In the genomic region with DNA sequence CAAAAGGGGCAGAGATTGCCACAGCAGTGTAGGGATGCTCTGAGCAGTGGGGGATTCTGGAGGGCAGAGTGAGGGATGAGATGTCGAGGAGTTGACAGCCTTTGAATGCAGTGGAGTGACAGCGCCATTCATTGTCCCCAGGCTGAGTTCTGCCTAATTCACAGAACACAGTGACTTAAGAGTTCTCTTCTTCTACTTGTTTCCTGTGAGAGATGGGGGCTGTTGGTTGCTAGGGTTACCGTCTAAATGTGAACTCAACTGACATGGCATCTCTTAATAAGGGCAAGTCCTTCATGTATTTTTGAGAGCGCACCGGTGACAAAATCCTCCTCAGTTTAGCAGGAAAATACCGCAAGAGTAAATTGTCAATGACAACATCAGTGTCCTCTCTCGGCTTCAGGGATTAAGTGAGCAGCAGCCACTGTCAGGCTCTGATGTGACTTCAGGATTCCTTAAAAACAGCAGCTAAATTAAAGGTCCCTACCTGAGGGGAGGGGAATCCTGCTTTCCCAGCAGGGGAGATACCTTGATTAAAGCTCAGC, we compare ENCODE assay signal across 14 mouse cellular contexts.
DNase-seq lines count a peak whose midpoint lies in the region; ATAC-seq and TF ChIP-seq lines count a peak whose summit lies in the region.
"Had no signal": no experiment of that assay in that cellular context is flagged by ENCODE, and none has a peak within 500 bp of the region (broad histone marks: within the 10 kb centered on the region; RNA-seq: fewer than 3 reads in every experiment).

No protein-coding gene starts in this region.

- peak overlapping the region; percentile 2; the same call in 1 of the 2 replicates for H3K4me3 ChIP-seq in forebrain, embryonic 14.5 days (ENCODE audit: low read depth, low read length)
- peak overlapping the region; percentile 13 for H3K4me3 ChIP-seq in hindbrain, postnatal 0 days (ENCODE audit: low read length)
- H3K4me3 ChIP-seq in neural tube, embryonic 14.5 days (ENCODE audit: low read depth, low read length): no peak overlapping the region
- no peak overlapping the region for H3K4me3 ChIP-seq in intestine, postnatal 0 days (ENCODE audit: low read depth, low read length)
- H3K4me3 ChIP-seq: embryonic facial prominence, embryonic 13.5 days; liver, embryonic 13.5 days had no signal

- H3K9ac ChIP-seq in forebrain, embryonic 14.5 days (ENCODE audit: low read length): peak overlapping the region; percentile 52
- H3K9ac ChIP-seq in hindbrain, postnatal 0 days (replicated peaks; ENCODE audit: low read length): peak overlapping the region; percentile 22; the same call in 1 of the 2 replicates
- H3K9ac ChIP-seq in neural tube, embryonic 14.5 days (replicated peaks; ENCODE audit: low read depth, low read length): no peak overlapping the region
- no peak overlapping the region for H3K9ac ChIP-seq in intestine, postnatal 0 days (ENCODE audit: low read depth, low read length)
- H3K9ac ChIP-seq: embryonic facial prominence, embryonic 13.5 days; liver, embryonic 13.5 days had no signal

- peak; percentile 35 for ATAC-seq in forebrain, embryonic 14.5 days
- peak; percentile 46 for ATAC-seq in hindbrain, postnatal 0 days
- ATAC-seq in neural tube, embryonic 14.5 days (ENCODE audit: low read depth): no peak; the same call in 1 of the 2 replicates
- no peak for ATAC-seq in intestine, postnatal 0 days
- ATAC-seq: intestine, embryonic 16.5 days had no signal

- no peak overlapping the region for H3K27ac ChIP-seq in forebrain, embryonic 14.5 days (ENCODE audit: low read depth, low read length)
- H3K27ac ChIP-seq in hindbrain, postnatal 0 days: peak overlapping the region; percentile 34; the same call in 1 of the 2 replicates
- peak overlapping the region; percentile 49; the same call in 1 of the 2 replicates for H3K27ac ChIP-seq in neural tube, embryonic 14.5 days (ENCODE audit: low read depth, low read length)
- no peak overlapping the region for H3K27ac ChIP-seq in intestine, postnatal 0 days (ENCODE audit: low read depth, low read length)
- H3K27ac ChIP-seq: embryonic facial prominence, embryonic 13.5 days; liver, embryonic 13.5 days had no signal

- H3K4me1 ChIP-seq in forebrain, embryonic 14.5 days (ENCODE audit: control insufficient read depth, insufficient read depth, low read length): peaks cover 11% of the 10 kb centered on the region
- H3K4me1 ChIP-seq in hindbrain, postnatal 0 days (ENCODE audit: insufficient read depth, low read length): no peaks in the 10 kb centered on the region
- H3K4me1 ChIP-seq in neural tube, embryonic 14.5 days (ENCODE audit: control insufficient read depth, insufficient read depth, low read length): 0 out of 2 replicates have a peak, but pooled peaks cover 10% of the 10 kb centered on the region
- no peaks in the 10 kb centered on the region for H3K4me1 ChIP-seq in intestine, postnatal 0 days (replicated peaks; ENCODE audit: control insufficient read depth, insufficient read depth, low read length)
- H3K4me1 ChIP-seq: embryonic facial prominence, embryonic 13.5 days; liver, embryonic 13.5 days had no signal

- H3K36me3 ChIP-seq in forebrain, embryonic 14.5 days (ENCODE audit: control insufficient read depth, insufficient read depth, low read length): no peaks in the 10 kb centered on the region
- no peaks in the 10 kb centered on the region for H3K36me3 ChIP-seq in hindbrain, postnatal 0 days (ENCODE audit: insufficient read depth, low read length)
- no peaks in the 10 kb centered on the region for H3K36me3 ChIP-seq in neural tube, embryonic 14.5 days (ENCODE audit: control insufficient read depth, insufficient read depth, low read length)
- no peaks in the 10 kb centered on the region for H3K36me3 ChIP-seq in intestine, postnatal 0 days (ENCODE audit: control insufficient read depth, insufficient read depth)
- H3K36me3 ChIP-seq: embryonic facial prominence, embryonic 13.5 days; liver, embryonic 13.5 days had no signal

- no peaks in the 10 kb centered on the region for H3K9me3 ChIP-seq in forebrain, embryonic 14.5 days (replicated peaks; ENCODE audit: control insufficient read depth, low read length)
- no peaks in the 10 kb centered on the region for H3K9me3 ChIP-seq in hindbrain, postnatal 0 days (ENCODE audit: low read length)
- H3K9me3 ChIP-seq in neural tube, embryonic 14.5 days (ENCODE audit: control insufficient read depth, low read length): no peaks in the 10 kb centered on the region
- no peaks in the 10 kb centered on the region for H3K9me3 ChIP-seq in intestine, postnatal 0 days (ENCODE audit: control insufficient read depth)
- H3K9me3 ChIP-seq: embryonic facial prominence, embryonic 13.5 days; liver, embryonic 13.5 days had no signal

- TF ChIP-seq CTCF in hindbrain, postnatal 0 days (IDR thresholded peaks at IDR 0.05; ENCODE audit: low read depth): 0 out of 2 replicates have a peak, but pooled peaks have one; percentile 7
- TF ChIP-seq CTCF in intestine, postnatal 0 days (IDR thresholded peaks at IDR 0.05; ENCODE audit: low read depth): no peak

- H3K27me3 ChIP-seq in forebrain, embryonic 14.5 days (replicated peaks; ENCODE audit: control insufficient read depth, insufficient read depth, low read length): no peaks in the 10 kb centered on the region
- H3K27me3 ChIP-seq in hindbrain, postnatal 0 days (ENCODE audit: insufficient read depth, low read length): no peaks in the 10 kb centered on the region
- no peaks in the 10 kb centered on the region for H3K27me3 ChIP-seq in neural tube, embryonic 14.5 days (ENCODE audit: control insufficient read depth, insufficient read depth, low read length)
- no peaks in the 10 kb centered on the region for H3K27me3 ChIP-seq in intestine, postnatal 0 days (replicated peaks; ENCODE audit: control insufficient read depth, insufficient read depth, low read length)
- H3K27me3 ChIP-seq: embryonic facial prominence, embryonic 13.5 days; liver, embryonic 13.5 days had no signal

- H3K4me2 ChIP-seq in forebrain, embryonic 14.5 days (ENCODE audit: low read length): peak overlapping the region; percentile 38
- H3K4me2 ChIP-seq in hindbrain, postnatal 0 days (ENCODE audit: low read depth, low read length): peak overlapping the region; percentile 47
- peak overlapping the region; percentile 29; the same call in 1 of the 2 replicates for H3K4me2 ChIP-seq in neural tube, embryonic 14.5 days (ENCODE audit: low read depth, low read length)
- H3K4me2 ChIP-seq in intestine, postnatal 0 days (replicated peaks; ENCODE audit: low read depth): no peak overlapping the region
- H3K4me2 ChIP-seq: embryonic facial prominence, embryonic 13.5 days; liver, embryonic 13.5 days had no signal

- 18% methylated on average over 7 of the region's 7 CpGs for WGBS in forebrain, embryonic 14.5 days
- 11% methylated on average over 7 of the region's 7 CpGs for WGBS in hindbrain, postnatal 0 days
- 21% methylated on average over 7 of the region's 7 CpGs for WGBS in neural tube, embryonic 14.5 days
- 69% methylated on average over 7 of the region's 7 CpGs for WGBS in intestine, postnatal 0 days

- DNase-seq in heart, adult 11 months: peak; percentile 57
- DNase-seq in heart, adult 9 months (ENCODE audit: low spot score in 2 of 2): no peak
- DNase-seq in forebrain, embryonic 14.5 days (ENCODE audit: low spot score): peak; percentile 38
- peak; percentile 35 for DNase-seq in hindbrain, postnatal 0 days (ENCODE audit: low spot score)
- DNase-seq in thymus, postnatal 0 days (ENCODE audit: low spot score): no peak
- DNase-seq in adipocyte (ENCODE audit: low spot score): no peak
- DNase-seq: cerebellum, adult 8-10 months; left cerebral cortex, postnatal 4 days; liver, embryonic 13.5 days; lung, postnatal 14 days had no signal

Comparison
In these comparisons a context has a peak if more than half of its experiments do, and no peak if none do; other contexts are left out.
1. DNase-seq: peak in heart, adult 11 months (single experiment), forebrain, embryonic 14.5 days (single experiment) and hindbrain, postnatal 0 days (single experiment); none in heart, adult 9 months (0 of 2), thymus, postnatal 0 days (single experiment) and adipocyte (single experiment).
2. ATAC-seq: peak in forebrain, embryonic 14.5 days (single experiment) and hindbrain, postnatal 0 days (single experiment); none in neural tube, embryonic 14.5 days (single experiment) and intestine, postnatal 0 days (single experiment).
3. H3K27ac ChIP-seq: peak in hindbrain, postnatal 0 days (single experiment) and neural tube, embryonic 14.5 days (single experiment); none in forebrain, embryonic 14.5 days (single experiment) and intestine, postnatal 0 days (single experiment).
4. H3K4me3 ChIP-seq: peak in forebrain, embryonic 14.5 days (single experiment) and hindbrain, postnatal 0 days (single experiment); none in neural tube, embryonic 14.5 days (single experiment) and intestine, postnatal 0 days (single experiment).
5. H3K9ac ChIP-seq: peak in forebrain, embryonic 14.5 days (single experiment) and hindbrain, postnatal 0 days (single experiment); none in neural tube, embryonic 14.5 days (single experiment) and intestine, postnatal 0 days (single experiment).